Mouse (Mus musculus) myocyte (in vitro differentiated cells): ENCODE data around the gene Tmem238l. TPM values are rescaled to one million over a fixed set of nuclear protein-coding genes. Genes with fewer than 3 reads are reported as not detected.

Experiments
- H3K27me3 ChIP-seq: one replicate; pipeline ENCODE4 v1.6.1; 2011; ENCODE audit not compliant: control insufficient read depth, insufficient read depth, insufficient read length
- H3K36me3 ChIP-seq: one replicate; pipeline ENCODE4 v1.6.1; 2011; ENCODE audit not compliant: control insufficient read depth, insufficient read depth
- H3K4me2 ChIP-seq: one replicate; pipeline ENCODE4 v1.6.1; 2011; ENCODE audit warnings: low read depth, control low read depth
- H3K4me3 ChIP-seq: one replicate; pipeline ENCODE4 v1.5.1; 2011; ENCODE audit warnings: mild to moderate bottlenecking, control low read depth, moderate library complexity
- H3K79me2 ChIP-seq: one replicate; pipeline ENCODE4 v1.6.1; 2011; ENCODE audit not compliant: control insufficient read depth, insufficient read depth
- H3ac ChIP-seq: one replicate; pipeline ENCODE4 v1.6.1; 2011; ENCODE audit not compliant: control insufficient read depth, insufficient read length
- CEBPB ChIP-seq: IDR thresholded peaks from 2 replicates; pipeline ENCODE4 v1.6.1; 2011; ENCODE audit warnings: mild to moderate bottlenecking, moderate library complexity; ENCODE audit not compliant: poor library complexity, insufficient read depth, severe bottlenecking
- E2F4 ChIP-seq: IDR thresholded peaks from one replicate; pipeline ENCODE4 v1.6.1; 2011; ENCODE audit warnings: mild to moderate bottlenecking, control low read depth, moderate library complexity; ENCODE audit not compliant: insufficient read depth
- MAX ChIP-seq: IDR thresholded peaks from one replicate; pipeline ENCODE4 v1.6.1; 2011; ENCODE audit warnings: low read depth, mild to moderate bottlenecking, control low read depth
- MYOD1 ChIP-seq, 3 experiments: IDR thresholded peaks; one replicate each; pipeline ENCODE4 v1.6.1; 2011; ENCODE audit warnings: control low read depth in 2 of 3, low read depth in 2 of 3, mild to moderate bottlenecking in 2 of 3, moderate library complexity in 1 of 3; ENCODE audit not compliant: insufficient read length in 2 of 3, control insufficient read depth in 1 of 3
- MYOG ChIP-seq, 3 experiments: IDR thresholded peaks; one replicate each; pipeline ENCODE4 v1.6.1; 2011; ENCODE audit warnings: control low read depth in 2 of 3, low read depth in 2 of 3, mild to moderate bottlenecking in 2 of 3; ENCODE audit not compliant: insufficient read length in 2 of 3, control insufficient read depth in 1 of 3, insufficient read depth in 1 of 3
- POLR2A ChIP-seq: IDR thresholded peaks from one replicate; pipeline ENCODE4 v1.6.1; 2011; ENCODE audit warnings: low read depth, mild to moderate bottlenecking, control low read depth, moderate library complexity; ENCODE audit not compliant: insufficient read length
- POLR2AphosphoS2 ChIP-seq: IDR thresholded peaks from one replicate; pipeline ENCODE4 v1.6.1; 2011; ENCODE audit warnings: low read depth, control low read depth; ENCODE audit not compliant: insufficient read length
- REST ChIP-seq: IDR thresholded peaks from one replicate; pipeline ENCODE4 v1.6.1; 2011; ENCODE audit warnings: mild to moderate bottlenecking, control low read depth, moderate library complexity; ENCODE audit not compliant: insufficient read depth, insufficient read length
- SRF ChIP-seq: IDR thresholded peaks from one replicate; pipeline ENCODE4 v1.6.1; 2011; ENCODE audit warnings: low read depth; ENCODE audit not compliant: control insufficient read depth, insufficient read length
- TCF12 ChIP-seq: IDR thresholded peaks from one replicate; pipeline ENCODE4 v1.6.1; 2011; ENCODE audit warnings: mild to moderate bottlenecking, control low read depth; ENCODE audit not compliant: poor library complexity, insufficient read depth, severe bottlenecking
- TCF3 ChIP-seq: IDR thresholded peaks from one replicate; pipeline ENCODE4 v1.6.1; 2011; ENCODE audit warnings: low read depth, control low read depth; ENCODE audit not compliant: insufficient read length
- USF1 ChIP-seq: IDR thresholded peaks from one replicate; pipeline ENCODE4 v1.6.1; 2011; ENCODE audit warnings: low read depth, mild to moderate bottlenecking, control low read depth, moderate library complexity
- polyA plus RNA-seq: library from polyadenylated mRNA; unstranded; fragments of >200 nt; fragmentation: generic; extraction: Trizol; gene quantifications from one replicate; pipeline ENCODE4 v1.2.1, GENCODE M21; 2012; ENCODE audit warnings: missing spikeins

Tmem238l gene
- polyA plus RNA-seq, 1 experiment = not detected

GRCm38 (mm10) chr11:66985136-66985702, 28.8 kb downstream of the Tmem238l start:
- H3K36me3 ChIP-seq = no peaks in the 10 kb centered on the region
- TF ChIP-seq USF1 (no peak), REST (no peak), TCF3 (no peak), TCF12 (no peak), MYOD1 (IDR thresholded peaks at IDR 0.05; ENCODE audit: control insufficient read depth in 1 of 3, insufficient read length in 2 of 3, low read depth in 2 of 3) (no peak), POLR2A (no peak), SRF (no peak), E2F4 (no peak), CEBPB (no peak)
- H3ac ChIP-seq = no peak overlapping the region
- H3K79me2 ChIP-seq = no peaks in the 10 kb centered on the region
- peak overlapping the region; percentile 99 for H3K4me2 ChIP-seq
- no peaks in the 10 kb centered on the region for H3K27me3 ChIP-seq
- H3K4me3 ChIP-seq = peak overlapping the region; percentile 39

- TF ChIP-seq POLR2AphosphoS2 = no peak
- H3K79me2 ChIP-seq = no peaks in the 10 kb centered on the region
- H3K36me3 ChIP-seq = no peaks in the 10 kb centered on the region
- H3K27me3 ChIP-seq = no peaks in the 10 kb centered on the region
- peak overlapping the region; percentile 26 for H3K4me2 ChIP-seq
- no peak overlapping the region for H3ac ChIP-seq
- no peak overlapping the region for H3K4me3 ChIP-seq
These were observed 35.7 kb downstream of the Tmem238l start for GRCm38 (mm10) chr11:66992150-66992549.

- H3K36me3 ChIP-seq = no peaks in the 10 kb centered on the region
- no peak overlapping the region for H3ac ChIP-seq
- H3K4me2 ChIP-seq = no peak overlapping the region
- no peak overlapping the region for H3K4me3 ChIP-seq
- H3K79me2 ChIP-seq = no peaks in the 10 kb centered on the region
- TF ChIP-seq TCF12 (no peak), MYOD1 (IDR thresholded peaks at IDR 0.05; ENCODE audit: control insufficient read depth in 1 of 3, insufficient read length in 2 of 3, low read depth in 2 of 3) (no peak)
- H3K27me3 ChIP-seq = no peaks in the 10 kb centered on the region
These were observed 37.2 kb downstream of the Tmem238l start for GRCm38 (mm10) chr11:66993674-66994073.

- Histone ChIP-seq H3K36me3 (no peaks in the 10 kb centered on the region), H3K4me2 (no peak overlapping the region), H3K79me2 (no peaks in the 10 kb centered on the region), H3K27me3 (no peaks in the 10 kb centered on the region), H3ac (no peak overlapping the region), H3K4me3 (no peak overlapping the region)
- TF ChIP-seq CEBPB (no peak), POLR2A (no peak), MAX (no peak)
These were observed 40.0 kb downstream of the Tmem238l start for GRCm38 (mm10) chr11:66996446-66996845.

GRCm38 (mm10) chr11:66998467-66999403, 42.3 kb downstream of the Tmem238l start:
- no peaks in the 10 kb centered on the region for H3K36me3 ChIP-seq
- H3K4me2 ChIP-seq = no peak overlapping the region
- no peaks in the 10 kb centered on the region for H3K27me3 ChIP-seq
- no peaks in the 10 kb centered on the region for H3K79me2 ChIP-seq
- no peak overlapping the region for H3K4me3 ChIP-seq
- no peak for TF ChIP-seq TCF12
- TF ChIP-seq SRF = no peak
- TF ChIP-seq POLR2A = no peak
- no peak for TF ChIP-seq MAX
- TF ChIP-seq USF1 = no peak
- no peak for TF ChIP-seq TCF3
- no peak for TF ChIP-seq CEBPB
- TF ChIP-seq POLR2AphosphoS2 = no peak
- TF ChIP-seq E2F4 = no peak
- TF ChIP-seq REST = no peak
- no peak for TF ChIP-seq MYOG (IDR thresholded peaks at IDR 0.05; ENCODE audit: control insufficient read depth in 1 of 3, insufficient read depth in 1 of 3, insufficient read length in 2 of 3, low read depth in 2 of 3)
- TF ChIP-seq MYOD1 (IDR thresholded peaks at IDR 0.05; ENCODE audit: control insufficient read depth in 1 of 3, insufficient read length in 2 of 3, low read depth in 2 of 3) = no peak
- H3ac ChIP-seq = no peak overlapping the region
